Mouse (Mus musculus) adrenal gland, postnatal 14 days (tissue): Measurements from ENCODE around the gene Fcgr2b. TPM values are rescaled to one million over a fixed set of nuclear protein-coding genes. Genes with fewer than 3 reads are reported as not detected.
"Not testable (repeated sequence)": the region's sequence is repeated elsewhere in the genome, so short reads cannot be mapped to it uniquely, and the experiment has no call there.

Source experiments
- DNase-seq: peaks from one replicate; pipeline ENCODE4 v3.0.0; 2021; ENCODE audit warnings: mixed read lengths
- total RNA-seq: library from RNA; stranded (reverse); gene quantifications from 2 replicates; pipeline ENCODE4 v1.2.3, GENCODE M21; 2021

Fcgr2b gene
- total RNA-seq, 1 experiment from 2014 or later: 9.2 TPM

DNA sequence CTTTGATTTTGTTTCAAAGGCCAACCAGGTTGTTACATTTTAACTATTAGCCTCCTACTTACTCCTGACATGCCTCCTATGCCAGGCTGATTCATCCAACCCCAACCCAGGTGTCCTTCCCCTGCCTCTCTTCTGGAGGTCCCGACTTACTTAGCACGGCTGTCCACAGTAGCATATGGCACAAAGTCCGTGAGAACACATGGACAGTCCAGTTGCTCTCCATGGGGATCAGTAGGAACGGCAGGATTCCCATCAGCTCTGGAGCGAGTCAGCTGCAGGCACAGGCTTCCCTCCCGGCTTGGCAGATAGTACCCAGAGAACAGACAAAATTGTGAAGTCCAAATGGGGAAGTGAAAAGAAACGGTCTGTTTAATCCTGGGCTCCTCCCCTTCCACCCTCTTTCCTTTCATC, 591 bp downstream of the Fcgr2b start:
- DNase-seq: no peak

DNA sequence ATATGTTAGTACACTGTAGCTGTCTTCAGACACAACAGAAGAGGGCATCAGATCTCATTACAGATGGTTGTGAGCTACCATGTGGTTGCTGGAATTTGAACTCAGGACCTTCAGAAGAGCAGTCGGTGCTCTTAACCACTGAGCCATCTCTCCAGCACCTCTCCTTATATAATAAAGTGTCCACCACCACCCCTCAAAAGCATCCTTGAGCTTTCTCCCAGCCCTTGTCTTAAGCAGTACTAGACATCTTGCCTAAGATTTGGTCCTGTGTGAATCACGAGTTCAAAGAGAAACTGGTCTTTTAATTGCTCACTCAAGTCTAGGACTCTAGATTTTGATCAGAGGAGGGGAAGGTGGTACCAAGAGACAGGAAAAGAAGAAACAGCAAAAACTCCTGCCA, 997 bp downstream of the Fcgr2b start:
- DNase-seq: not testable (repeated sequence)

DNA sequence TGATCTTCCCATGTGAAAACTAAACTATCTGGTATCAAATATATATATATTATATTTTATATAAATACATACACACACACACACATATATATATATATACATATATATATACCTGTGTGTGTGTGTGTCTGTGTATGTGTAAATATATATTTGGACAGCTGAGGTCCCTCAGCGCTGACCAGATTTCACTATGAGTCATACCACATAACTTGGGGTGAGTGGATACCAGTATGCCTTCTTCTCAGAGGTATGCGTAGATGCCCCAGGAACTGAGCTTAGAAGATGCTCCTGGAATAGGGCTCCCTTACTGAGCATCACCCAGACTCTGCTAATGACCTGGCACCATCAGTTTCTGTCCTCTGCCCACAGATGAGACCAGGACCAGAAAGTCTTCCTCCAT, 1.6 kb downstream of the Fcgr2b start:
- DNase-seq: no peak

DNA sequence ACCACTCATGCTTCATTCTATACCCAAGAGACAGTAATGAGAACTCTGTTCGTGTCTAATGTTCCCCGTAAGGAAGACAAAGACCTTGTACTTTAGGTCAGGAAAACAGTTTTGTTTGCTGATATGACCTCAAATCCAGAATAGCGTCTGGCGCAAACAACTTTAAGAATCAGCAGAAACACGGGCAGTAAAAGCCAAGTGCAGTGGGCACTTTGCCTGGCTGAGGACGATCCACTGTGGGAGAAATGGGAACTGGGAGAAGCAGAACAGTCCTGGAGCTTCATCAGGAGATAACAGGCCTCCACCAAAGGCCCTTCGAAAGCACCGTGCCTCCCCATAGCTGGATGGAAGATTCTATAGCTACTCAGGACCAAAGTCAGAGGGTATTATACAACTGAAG, 2.2 kb downstream of the Fcgr2b start:
- DNase-seq: no peak

DNA sequence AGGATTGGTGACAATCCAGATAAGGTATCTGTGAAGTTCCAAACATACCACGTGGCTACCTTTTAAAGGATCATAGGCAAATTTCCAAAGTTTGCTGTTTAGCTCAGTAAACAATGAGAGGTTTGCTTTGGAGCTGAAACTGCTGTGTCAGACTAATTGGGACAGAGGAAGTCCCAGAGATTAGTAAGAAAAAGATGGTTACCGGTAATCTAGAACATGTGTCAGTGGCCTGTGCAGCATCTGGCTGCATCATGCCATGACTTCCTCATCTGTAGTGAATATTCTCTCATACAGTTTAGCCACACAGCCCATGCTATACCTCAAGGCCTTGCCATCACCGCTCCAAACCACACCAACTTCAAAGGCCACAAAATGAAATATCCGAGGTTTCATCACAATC, 3.4 kb downstream of the Fcgr2b start:
- DNase-seq: no peak

DNA sequence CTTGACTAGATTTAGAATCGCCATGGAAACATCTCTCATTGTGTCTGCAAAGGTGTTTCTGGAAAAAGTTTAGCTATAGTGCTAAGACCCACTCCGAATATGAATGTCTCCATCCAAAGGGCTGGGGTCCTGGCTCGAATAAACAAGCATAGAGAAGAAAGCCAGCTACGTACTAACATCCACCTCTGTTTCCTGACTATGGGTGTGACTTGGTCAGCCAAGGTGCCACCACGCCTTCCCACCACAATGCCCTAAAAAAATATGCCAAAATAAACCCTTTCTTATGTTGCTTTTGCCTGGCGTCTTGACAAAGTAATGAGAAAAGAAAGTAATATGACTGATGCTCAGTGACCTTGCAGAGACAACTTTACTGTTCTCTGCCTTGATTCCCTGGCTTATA, 3.9 kb downstream of the Fcgr2b start:
- no peak for DNase-seq

DNA sequence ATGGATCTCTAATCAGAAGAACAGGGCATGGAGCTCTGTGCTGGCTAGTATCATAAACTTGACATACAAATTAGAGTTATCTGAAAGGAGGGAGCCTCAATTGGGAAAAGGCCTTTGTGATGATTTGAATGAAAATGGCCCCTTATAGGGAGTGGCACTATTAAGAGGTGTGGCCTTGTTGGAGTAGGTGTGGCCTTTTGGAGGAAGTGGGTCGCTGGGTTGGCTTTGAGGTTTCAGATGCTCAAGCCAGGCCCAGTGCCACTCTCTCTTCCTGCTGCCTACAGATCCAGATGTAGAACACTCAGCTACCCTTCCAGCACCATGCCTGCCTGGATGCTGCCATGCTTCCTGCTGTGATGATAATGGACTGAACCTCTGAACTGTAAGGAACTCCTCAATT, 7.8 kb downstream of the Fcgr2b start:
- DNase-seq: no peak

DNA sequence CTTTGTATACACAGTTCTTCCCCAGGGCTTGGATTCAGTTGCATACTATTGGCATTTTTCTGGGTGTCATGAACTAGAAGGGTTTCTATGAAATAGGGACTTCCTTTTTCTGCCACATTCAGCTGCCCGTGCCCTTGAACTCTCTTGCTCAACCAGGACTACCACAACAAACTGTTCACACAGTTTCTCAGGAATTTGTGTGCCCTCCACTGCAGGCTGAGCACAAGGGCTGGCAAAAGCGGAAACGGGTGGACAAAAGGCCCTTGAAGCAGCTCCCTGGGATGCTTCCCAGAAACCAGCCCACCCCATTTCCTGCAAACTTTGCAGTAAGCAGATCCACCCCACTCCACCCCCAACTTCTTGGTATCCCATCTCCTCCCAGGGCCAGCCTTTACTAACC, 8.8 kb downstream of the Fcgr2b start:
- DNase-seq: peak; percentile 18

DNA sequence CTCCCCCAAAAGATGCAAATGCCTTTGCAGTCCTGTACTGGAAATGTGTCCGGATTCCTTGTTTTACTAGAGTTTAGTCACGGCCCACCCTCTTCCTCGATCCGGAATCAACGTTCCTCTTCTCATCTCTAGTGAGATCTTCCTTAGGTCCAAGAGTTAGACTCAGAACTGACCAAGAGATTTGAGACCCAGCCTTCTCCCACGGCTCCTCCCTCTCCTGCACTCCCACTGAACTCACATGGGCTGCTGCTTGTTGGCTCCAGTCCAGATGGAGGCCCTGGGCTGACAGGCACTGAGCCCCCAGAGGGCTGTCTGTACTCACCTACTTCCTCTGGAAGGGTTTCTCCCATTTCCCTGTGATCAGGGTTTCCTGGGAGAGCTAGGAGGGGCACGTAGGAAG, 13.3 kb downstream of the Fcgr2b start:
- no peak for DNase-seq

DNA sequence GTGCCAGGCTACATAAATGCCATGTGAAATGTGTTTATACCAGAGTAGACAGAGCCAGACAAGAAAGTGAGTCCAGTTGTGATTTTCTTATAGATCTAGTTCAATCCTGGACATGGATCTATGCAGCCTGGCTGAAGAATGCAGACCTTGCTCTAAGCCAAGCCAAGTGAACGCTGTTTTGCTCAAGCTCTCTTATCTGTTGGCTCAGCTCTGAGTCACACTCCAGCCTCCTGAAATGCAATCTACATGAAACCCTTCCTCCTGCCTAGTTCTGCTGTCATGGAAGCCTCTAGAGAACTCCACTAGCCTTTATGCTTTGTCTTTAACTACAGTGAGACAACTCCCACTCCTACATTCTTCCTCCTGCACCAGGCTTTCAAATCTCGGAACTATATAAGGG, 14.0 kb downstream of the Fcgr2b start:
- DNase-seq: peak; percentile 53

DNA sequence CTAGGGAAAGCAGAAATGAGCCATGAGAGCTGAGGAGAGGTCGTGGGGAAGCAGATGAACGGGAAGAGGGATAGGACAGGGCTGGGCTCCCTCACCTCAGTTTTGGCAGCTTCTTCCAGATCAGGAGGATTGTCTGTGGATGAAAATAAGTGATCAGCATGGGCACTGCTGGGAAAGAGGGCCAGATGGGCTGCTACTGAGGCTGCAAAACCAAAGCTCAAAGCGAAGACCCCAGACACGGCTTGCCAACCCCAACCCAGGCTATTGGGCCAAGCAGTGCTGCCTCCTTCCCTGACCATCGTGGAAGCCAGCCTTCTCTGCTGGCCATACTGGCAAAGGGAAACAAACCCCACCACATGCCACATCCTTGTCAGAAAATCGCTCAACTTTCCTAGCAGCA, 15.2 kb downstream of the Fcgr2b start:
- DNase-seq: no peak

DNA sequence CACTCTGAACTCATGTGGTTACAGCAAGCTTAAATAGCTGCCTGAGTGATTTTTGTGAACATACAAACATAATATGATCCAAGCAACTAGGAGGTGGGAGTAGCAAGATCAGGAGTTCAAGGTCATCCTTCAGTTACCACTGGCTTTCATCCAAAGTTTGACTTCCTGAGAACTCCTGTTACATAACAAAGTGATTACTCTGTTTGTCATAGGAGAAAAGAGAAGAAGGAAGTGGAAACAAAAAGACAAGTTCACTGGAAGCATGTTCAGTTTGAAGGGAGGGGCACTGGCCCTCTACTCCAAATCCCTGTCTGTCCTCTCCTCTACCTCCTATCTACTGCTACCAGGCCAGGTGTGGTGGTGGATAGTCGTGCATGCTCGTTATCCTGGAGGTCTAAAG, 16.6 kb downstream of the Fcgr2b start:
- peak; percentile 29 for DNase-seq

DNA sequence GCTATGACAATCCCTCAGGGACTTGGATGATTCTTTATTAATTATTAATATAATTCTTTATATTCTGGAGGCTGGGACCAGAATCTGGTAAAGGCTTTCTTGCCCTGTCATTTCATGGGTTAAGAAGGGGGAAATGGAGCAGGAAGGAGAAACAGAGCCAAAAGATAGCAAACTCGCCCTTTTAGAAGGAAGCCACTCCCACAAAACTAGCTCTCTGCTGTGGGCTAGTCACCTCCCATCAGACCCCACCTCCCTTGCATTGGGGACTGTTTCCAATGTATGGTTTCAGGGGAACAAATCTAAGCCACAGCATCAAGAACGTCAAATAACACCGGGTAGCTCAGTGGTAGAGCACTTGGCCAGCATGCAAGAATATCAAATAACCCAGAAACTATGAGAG, 18.1 kb downstream of the Fcgr2b start:
- DNase-seq: no peak

DNA sequence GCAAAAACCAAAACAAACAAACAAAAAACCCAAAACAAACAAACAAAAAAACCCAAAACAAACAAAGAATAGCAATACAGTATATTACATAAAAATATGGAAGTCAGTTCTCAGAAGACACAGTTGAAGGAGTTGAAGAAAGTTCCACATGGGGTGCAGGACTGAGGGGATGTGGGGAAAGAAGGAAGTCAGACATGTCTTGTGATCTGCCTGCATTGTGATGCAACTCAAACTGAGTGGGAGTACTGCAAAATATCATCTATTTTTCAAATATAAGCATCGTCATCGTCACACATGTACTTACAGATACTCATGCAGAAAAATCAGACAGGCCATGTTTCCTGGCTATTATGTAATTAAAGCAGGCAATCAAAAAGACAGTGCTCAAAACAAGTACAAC, 23.2 kb downstream of the Fcgr2b start:
- no peak for DNase-seq

DNA sequence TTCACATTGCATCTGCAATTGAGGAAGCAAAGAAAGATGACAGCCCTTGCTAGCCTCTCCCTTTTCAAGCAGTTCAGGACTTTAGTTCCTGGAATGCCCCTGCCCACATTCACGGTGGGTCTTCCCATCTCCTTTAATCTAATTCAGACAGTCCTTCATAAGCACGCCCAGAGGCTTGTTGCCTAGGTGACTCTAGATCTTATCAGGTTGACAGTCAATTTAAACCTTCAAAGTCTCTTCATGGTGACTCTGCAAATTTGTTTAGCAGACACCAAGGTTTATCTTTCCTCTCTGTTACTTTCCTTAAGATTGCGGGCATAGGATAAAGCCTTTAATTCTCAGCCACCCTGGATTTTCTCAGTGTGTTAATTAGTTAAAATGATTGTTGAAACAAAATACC, 25.6 kb downstream of the Fcgr2b start:
- no peak for DNase-seq

DNA sequence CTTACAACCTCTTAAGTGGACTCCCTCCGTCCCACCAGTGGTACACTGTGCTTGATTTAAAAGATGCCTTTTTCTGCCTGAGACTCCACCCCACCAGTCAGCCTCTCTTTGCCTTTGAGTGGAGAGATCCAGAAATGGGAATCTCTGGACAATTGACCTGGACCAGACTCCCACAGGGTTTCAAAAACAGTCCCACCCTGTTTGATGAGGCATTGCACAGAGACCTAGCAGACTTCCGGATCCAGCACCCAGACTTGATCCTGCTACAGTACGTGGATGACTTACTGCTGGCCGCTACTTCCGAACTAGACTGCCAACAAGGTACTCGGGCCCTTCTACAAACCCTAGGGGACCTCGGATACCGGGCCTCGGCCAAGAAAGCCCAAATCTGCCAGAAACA, 31.4 kb downstream of the Fcgr2b start:
- not testable (repeated sequence) for DNase-seq

DNA sequence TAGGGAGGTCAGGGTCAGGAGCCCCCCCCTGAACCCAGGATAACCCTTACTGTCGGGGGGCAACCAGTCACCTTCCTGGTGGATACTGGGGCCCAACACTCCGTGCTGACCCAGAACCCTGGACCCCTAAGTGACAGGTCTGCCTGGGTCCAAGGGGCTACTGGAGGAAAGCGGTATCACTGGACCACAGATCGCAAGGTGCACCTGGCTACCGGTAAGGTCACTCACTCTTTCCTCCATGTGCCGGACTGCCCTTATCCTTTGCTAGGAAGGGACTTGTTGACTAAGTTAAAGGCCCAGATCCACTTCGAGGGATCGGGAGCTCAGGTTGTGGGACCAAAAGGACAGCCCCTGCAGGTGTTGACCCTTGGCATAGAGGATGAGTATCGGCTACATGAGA, 32.2 kb downstream of the Fcgr2b start:
- DNase-seq: not testable (repeated sequence)

DNA sequence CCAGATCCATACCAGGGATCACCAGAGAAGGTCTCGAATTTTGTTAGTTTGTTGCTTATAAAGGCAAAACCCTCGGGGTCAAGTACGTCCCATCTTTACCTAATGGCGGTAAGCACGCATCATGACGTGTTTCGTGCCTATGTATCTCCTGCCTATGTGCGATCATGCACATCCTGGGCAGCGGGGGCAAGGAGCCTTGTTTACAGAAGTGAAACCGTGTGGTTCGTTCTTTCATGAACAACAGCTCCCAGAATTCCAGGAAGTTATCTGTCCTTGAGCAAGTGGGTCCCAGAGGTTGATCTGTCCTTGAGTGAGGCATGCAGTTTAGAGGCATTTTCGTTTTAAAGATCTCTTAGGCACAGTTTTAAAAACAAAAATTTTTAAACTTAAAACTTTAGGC, 37.1 kb downstream of the Fcgr2b start:
- DNase-seq: peak; percentile 31

DNA sequence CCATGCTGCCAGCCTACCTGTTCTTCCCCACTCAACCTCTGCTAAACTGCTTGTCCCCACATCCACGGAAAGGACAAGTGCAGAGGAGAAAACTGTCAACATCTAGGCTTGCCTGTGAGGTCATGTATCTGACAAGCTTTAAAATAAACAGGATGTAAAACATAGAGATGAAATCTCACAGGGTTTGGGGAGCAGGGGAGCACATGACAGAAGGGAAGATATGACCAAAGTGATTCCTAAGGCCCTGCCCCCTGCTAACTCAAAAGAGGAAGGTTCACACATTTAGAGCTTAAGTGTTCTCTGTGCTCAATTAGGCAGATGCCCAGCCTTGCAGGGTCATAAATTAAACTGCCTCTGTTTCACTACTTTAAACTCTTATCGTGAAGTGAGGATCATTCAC, 42.0 kb downstream of the Fcgr2b start:
- DNase-seq: no peak

DNA sequence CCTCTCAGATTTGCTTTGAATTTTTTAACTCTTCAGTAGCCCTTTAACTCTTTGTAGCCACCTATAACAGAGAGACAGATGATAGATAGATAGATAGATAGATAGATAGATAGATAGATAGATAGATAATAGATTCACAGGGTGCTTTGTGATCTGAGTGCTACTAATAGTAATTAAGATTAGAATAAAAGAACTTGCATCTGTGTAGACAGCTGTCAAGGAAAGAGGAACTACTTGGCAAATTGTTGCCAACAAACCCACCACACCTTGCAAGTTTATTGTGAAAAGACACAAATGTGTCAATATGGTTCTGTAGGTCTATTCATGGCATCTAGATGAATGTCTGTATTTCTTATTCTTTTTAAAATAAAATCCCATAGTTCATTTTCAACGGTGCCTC, 42.4 kb downstream of the Fcgr2b start:
- DNase-seq: no peak

DNA sequence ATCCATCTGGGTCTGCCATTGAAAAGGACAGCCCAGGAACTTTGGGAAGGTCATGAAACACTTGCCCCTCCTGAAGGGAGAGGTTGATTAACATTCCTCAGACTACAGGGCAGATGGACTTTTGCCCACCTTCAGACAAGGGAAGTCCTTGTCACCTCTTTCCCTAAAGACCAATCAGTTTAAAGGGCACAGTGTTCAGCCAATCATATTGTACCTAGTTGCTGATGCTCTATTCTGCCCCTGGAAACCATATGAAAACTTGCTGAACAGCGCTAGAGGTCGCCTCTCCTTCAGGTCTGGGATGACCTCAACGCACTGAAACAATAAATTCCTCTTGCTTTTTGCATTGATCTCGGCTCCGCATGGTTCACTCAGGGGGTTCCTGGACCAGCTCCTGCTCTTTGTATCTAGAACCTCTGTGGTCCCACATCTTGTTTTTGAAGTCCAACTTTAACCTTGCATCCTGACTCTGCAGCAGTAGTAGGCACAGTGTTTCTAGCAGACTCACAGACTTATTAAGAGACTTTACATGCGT, 42.9 kb downstream of the Fcgr2b start:
- DNase-seq: no peak

DNA sequence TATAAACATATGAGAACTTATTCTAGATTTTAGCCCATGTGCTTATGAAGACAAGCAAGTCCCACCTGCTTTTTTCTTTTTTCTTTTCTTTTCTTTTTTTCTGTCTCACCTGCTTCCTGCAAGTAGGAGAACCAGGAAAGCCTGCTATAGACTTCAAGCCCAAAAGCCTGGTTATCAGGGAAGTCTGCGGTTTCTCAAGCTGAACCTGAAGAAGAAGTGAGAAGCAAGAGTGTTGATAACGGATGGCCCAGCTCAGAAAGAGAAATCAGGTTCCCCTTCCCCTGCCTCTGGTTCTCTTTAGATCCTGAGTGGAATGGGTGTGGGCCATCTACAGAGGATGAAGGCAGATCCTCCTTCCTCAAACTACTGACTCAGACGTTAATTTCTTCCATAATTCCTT, 44.3 kb downstream of the Fcgr2b start:
- no peak for DNase-seq

DNA sequence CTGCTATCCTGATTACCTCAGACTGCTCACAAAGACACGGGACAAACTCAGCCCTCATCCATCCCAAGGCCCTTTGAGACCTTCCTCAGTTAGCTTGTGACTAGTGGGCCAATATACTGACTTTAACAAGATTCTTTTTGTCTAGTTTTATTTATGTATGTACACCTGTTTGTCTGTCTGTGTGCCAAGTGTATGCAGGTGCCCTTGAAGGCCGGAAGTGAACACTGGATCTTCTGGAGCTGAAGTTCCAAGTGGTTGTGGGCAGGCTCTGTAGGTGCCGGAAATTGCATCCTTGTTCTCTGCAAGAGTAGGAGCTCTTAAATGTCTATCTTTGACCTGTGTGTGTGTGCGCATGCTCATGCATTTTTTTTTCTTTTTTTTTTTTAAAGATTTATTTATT, 47.1 kb downstream of the Fcgr2b start:
- no peak for DNase-seq

DNA sequence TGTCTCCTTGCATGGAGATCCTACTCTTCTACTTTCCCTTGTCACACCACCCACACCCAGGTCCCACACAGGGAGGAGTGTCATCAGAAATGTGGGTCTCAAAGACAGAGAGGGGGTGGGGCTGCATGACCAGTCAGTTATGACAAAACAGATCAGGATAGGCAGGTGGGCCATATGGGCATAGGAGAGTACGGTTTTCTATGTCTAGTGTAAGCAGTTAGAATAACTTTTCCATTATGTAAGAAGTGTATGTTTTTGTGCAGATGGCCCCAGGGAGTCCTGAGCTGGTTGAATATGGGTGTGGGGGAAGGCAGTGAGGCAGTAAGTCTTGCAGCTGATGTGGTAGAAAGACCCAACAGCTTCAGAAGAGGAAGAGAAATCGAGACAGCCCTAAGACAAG, 47.9 kb downstream of the Fcgr2b start:
- no peak for DNase-seq

DNA sequence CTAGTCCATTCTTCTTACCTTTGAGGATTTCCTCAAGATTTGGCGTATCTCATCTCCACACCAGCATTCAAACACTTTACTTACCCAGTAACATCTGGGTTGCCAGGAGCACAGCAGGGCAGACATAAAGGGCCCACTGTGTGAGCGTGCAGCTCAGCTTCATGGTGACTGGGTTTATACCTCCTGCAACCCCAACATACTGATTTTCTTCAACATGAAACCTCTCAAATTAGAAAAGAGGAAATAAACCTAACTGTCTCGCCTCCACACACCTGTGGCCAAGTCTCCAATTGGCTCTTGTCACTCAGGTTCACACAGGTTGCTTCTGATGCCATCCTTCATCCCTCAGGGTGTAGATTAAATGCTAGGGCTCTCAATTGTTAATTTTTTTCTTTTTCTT, 49.0 kb downstream of the Fcgr2b start, which contains the start of gene Fcrla:
Gene Fcrla, minus strand, starts transcription at position 206 of the 400 bp plus-strand sequence.
- DNase-seq: no peak
